Mouse (Mus musculus): ENCODE measurements around the gene Grin3a. TPM values are rescaled to one million over a fixed set of nuclear protein-coding genes. Genes with fewer than 3 reads are reported as not detected.
A peak's percentile ranks its signal among the peaks of the same experiment; 100 is the strongest.

Gene Grin3a
- polyA plus RNA-seq (2012; rRNA removed) = 0.09 and 0.12 TPM in 2 replicates

GRCm38 (mm10) chr4:49845612-49845985, at the start of gene Grin3a:
Grin3a (minus strand) TSS chr4:49845744.
- peak; percentile 20 for DNase-seq (ENCODE audit: low spot score)

- DNase-seq (ENCODE audit: low spot score) = no peak
Observed at GRCm38 (mm10) chr4:49891835-49892301, 46.3 kb upstream of the Grin3a start.

DNA sequence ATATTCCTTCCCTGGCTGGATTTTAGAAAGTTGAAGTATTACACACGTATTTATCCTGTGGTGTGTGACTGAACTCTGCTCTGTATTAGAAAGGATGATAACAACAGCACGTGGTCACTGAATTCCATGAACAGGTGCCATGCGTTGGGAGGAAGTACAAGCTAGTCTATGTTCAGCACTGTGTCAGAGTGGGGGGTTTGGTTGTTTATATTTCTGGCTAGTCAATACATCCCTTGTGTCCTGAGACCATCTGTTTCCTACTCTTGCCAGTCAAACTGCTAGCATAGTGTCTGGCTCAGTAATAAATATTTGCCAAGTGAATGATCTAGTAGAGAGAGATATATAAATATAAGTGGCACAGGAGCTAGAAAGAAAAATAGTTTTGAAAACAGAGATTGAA, 31.5 kb upstream of the Grin3a start:
- DNase-seq (ENCODE audit: low spot score) = no peak

GRCm38 (mm10) chr4:49860611-49861010, 15.1 kb upstream of the Grin3a start:
- DNase-seq (ENCODE audit: low spot score) = no peak

GRCm38 (mm10) chr4:49844828-49845611, 524 bp downstream of the Grin3a start:
- no peak for DNase-seq (ENCODE audit: low spot score)

- DNase-seq (ENCODE audit: low spot score) = no peak
Observed at GRCm38 (mm10) chr4:49844274-49844827, 1.2 kb downstream of the Grin3a start.

DNA sequence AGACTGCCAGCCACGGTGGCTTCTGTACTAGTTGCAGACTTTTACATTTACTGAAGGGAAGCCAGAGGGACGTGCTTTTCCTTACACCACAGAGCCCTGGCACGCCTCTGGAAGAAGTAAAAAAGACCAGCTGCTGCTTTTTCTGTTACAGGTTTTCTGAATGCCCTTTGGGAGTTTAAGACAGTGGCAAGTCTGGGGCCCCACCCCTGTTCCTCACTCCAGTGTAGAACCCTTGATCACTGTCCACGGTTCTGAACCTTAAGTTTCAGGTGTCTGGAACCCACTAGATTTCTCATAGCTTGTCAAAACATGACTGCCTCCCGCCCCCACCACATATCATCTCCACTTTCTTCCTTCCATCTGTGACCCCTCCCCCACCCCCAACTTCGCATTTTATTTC, 1.8 kb downstream of the Grin3a start:
- no peak for DNase-seq (ENCODE audit: low spot score)

- no peak for DNase-seq (ENCODE audit: low spot score)
Observed at GRCm38 (mm10) chr4:49832035-49832434, 13.5 kb downstream of the Grin3a start.

GRCm38 (mm10) chr4:49813852-49814251, 31.7 kb downstream of the Grin3a start:
- no peak for DNase-seq (ENCODE audit: low spot score)

GRCm38 (mm10) chr4:49806791-49807190, 38.8 kb downstream of the Grin3a start:
- no peak for DNase-seq (ENCODE audit: low spot score)

GRCm38 (mm10) chr4:49799338-49799737, 46.2 kb downstream of the Grin3a start:
- no peak for DNase-seq (ENCODE audit: low spot score)

DNA sequence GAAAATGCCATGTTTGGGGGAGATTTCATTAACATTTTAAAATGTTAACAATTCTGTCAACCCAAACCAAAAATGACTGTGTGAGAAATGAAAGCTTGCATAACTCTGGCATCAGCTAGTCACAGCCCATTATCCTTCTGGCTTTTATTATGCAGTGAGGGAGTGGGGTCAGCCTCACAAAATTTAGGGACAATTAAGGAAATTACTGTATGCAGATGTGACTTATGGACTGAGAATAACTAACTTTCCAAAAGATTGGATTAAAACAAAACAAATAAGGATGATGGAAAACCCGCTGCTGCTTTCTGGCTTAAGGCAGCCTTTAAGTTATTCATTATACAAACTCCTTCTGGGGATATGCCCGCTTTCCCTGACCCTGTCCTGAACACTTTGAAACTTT, 56.6 kb downstream of the Grin3a start:
- DNase-seq (ENCODE audit: low spot score) = no peak

GRCm38 (mm10) chr4:49742847-49743246, 102.7 kb downstream of the Grin3a start:
- DNase-seq (ENCODE audit: low spot score) = no peak

DNA sequence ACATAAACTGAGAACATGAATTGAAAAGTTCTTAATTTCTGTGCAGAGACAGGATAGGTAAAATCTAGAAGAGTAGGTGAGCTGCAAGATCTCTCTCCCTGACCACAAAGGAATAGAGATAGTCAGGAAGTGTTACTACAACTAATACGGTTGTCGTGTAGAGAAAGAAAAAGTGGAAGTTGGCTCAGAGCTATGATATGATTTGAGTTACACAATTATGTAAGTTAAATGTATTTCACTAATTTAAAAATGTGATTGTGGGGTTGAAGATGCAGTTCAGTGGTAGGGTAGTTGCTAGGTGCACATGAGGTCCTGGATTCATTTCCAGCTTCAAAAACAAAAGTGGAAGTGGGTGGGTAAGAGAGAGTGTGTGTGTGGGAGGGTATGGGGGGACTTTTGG, 103.6 kb downstream of the Grin3a start:
- DNase-seq (ENCODE audit: low spot score) = no peak

GRCm38 (mm10) chr4:49740796-49741766, 104.5 kb downstream of the Grin3a start:
- no peak for DNase-seq (ENCODE audit: low spot score)

DNA sequence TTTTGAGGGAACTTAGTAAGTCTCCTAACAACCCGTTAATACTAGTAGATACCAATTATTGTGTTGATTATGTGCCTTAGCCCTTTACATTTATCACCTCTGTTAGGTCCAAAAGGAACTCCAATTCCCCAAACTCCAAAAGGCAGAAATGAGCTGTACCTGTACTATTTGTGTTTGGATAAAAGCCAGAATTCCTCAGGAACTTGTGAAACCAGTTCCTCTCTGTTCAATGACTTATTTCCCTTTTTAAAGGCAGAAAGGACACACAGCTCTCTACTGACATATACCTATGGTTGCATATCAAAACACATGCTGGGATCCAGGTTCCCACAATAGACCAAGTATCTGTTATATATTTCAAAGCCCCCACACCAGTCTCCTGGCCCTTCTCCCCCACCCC, 106.0 kb downstream of the Grin3a start:
- DNase-seq (ENCODE audit: low spot score) = no peak

- no peak for DNase-seq (ENCODE audit: low spot score)
Observed at GRCm38 (mm10) chr4:49729326-49729725, 116.2 kb downstream of the Grin3a start.

DNA sequence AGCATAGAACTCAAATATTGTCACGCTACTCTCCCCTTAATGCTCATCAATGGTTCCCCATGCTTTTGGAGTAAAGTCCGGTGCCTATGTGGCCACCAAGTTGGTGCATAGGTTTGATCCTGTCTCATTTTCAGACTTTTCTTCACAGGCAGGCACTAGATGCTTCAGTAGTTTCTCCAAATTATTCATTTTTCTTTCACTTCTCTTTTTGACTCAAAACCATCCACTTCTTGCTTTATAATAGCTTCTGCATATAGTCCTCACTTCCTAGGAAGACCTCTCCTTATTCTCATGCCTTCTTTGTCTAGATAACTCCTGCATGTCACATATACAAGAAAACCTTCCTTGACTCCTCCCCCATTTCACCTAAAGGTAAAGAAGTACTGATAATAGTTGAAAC, 121.6 kb downstream of the Grin3a start:
- DNase-seq (ENCODE audit: low spot score) = no peak

- no peak for DNase-seq (ENCODE audit: low spot score)
Observed at GRCm38 (mm10) chr4:49691405-49692194, 153.9 kb downstream of the Grin3a start.

DNA sequence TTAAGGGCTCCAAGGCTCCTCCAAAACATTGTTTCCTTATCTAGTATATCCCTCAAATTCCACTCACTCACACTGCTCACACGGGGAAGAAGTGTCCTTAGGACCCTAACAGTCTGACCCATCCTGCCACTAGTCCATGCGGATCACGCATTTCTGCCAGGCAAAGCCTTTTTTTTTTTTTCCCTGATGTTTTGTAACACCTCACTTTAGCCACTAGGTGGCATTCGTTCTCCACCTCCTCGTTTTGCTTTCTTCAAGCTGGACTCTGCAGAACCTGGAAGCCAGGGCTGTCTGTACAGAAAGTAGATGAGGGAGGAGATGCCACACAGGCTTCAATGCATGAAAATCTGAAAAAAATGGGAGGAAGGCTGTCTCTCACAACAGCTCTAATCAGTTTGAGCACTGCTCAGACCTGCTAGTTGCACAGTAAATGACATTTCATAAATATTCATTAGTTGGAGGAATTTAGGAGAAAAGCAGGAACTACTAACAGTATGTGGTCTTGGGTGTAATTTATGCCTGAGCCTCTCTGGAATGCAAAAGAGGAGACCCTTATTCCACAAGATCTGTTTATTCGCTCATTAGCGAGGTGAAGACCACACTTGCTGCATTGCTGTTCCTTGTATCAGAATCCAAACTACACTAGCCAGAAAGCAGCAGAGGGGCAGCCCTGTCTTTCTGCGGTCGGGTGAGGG, 156.8 kb downstream of the Grin3a start:
- no peak for DNase-seq (ENCODE audit: low spot score)

DNA sequence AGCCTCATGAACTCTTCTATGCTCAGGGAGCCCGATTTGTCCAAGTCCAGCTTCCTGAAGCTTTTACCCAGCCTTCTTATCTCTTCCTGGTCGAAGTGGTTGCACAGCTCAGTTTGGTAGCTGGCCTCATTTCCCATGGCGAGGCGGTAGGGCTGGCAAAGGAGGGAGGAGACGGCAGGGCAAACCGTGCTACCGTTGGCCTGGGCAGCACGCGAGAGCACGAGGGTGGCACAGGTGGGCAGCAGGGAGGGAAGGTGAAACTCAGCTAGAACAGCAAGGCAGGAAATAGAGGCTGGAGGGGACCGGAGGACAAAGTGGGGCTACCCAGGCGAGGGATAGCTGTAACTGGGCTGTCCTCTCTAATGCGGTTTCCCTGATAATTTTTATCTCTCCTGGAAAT, 163.7 kb downstream of the Grin3a start, which contains the start of gene Ppp3r2:
Gene Ppp3r2 (minus strand): TSS at position 213 of the 400 bp plus-strand sequence.
- DNase-seq (ENCODE audit: low spot score) = no peak

All from urinary bladder, adult 2 months (tissue).